Mouse (Mus musculus) stomach, embryonic 16.5 days (tissue): ENCODE data around the gene Ammecr1. TPM values are rescaled to one million over a fixed set of nuclear protein-coding genes. Genes with fewer than 3 reads are reported as not detected.

ENCODE experiments used
- ATAC-seq: fragments of 200-750 bp; cut with Nextera tagmentation; 2 replicates; pipeline ENCODE4 v1.8.0; 2017; ENCODE audit warnings: moderate number of reproducible peaks, moderate TSS enrichment; ENCODE audit not compliant: insufficient read depth, low FRiP score
- H3K27ac ChIP-seq: fragments of 300-500 bp; sonication (generic); 2 replicates; pipeline ENCODE4 v1.5.1; 2014; ENCODE audit warnings: low read length
- H3K27me3 ChIP-seq: fragments of 300-500 bp; sonication (generic); 2 replicates; pipeline ENCODE4 v1.6.1; 2014; ENCODE audit warnings: low read length, control low read depth, mixed read lengths; ENCODE audit not compliant: control insufficient read depth, insufficient read depth
- H3K36me3 ChIP-seq: fragments of 300-500 bp; sonication (generic); 2 replicates; pipeline ENCODE4 v1.6.1; 2014; ENCODE audit warnings: low read length; ENCODE audit not compliant: control insufficient read depth, insufficient read depth
- H3K4me1 ChIP-seq: fragments of 300-500 bp; sonication (generic); 2 replicates; pipeline ENCODE4 v1.6.1; 2014; ENCODE audit warnings: low read length, control low read depth, mixed read lengths; ENCODE audit not compliant: control insufficient read depth, insufficient read depth
- H3K4me2 ChIP-seq: fragments of 300-500 bp; sonication (generic); 2 replicates; pipeline ENCODE4 v1.6.1; 2014; ENCODE audit warnings: low read depth, low read length, mixed read lengths
- H3K4me3 ChIP-seq: fragments of 300-500 bp; sonication (generic); replicated peaks from 2 replicates; pipeline ENCODE4 v1.5.1; 2014; ENCODE audit warnings: mild to moderate bottlenecking, low read length
- H3K9ac ChIP-seq: fragments of 300-500 bp; sonication (generic); 2 replicates; pipeline ENCODE4 v1.6.1; 2014; ENCODE audit warnings: low read length
- H3K9me3 ChIP-seq: fragments of 300-500 bp; sonication (generic); replicated peaks from 2 replicates; pipeline ENCODE4 v1.6.1; 2016; ENCODE audit warnings: low read length, control low read depth; ENCODE audit not compliant: control insufficient read depth
- WGBS: fragments of 180-500 bp; shearing (Covaris S2); extraction: QIAGEN DNeasy Blood & Tissue Kit; methylation state at CpG from one replicate; pipeline ENCODE4 v1.1.7; 2014; 5-methylcytosine and 5-hydroxymethylcytosine counted together
- polyA plus RNA-seq: library from polyadenylated mRNA; unstranded; fragments of >200 nt; fragmentation: Nextera tagmentation; extraction: Ambion mirVana; gene quantifications from 2 replicates; pipeline ENCODE4 v1.2.1, GENCODE M21; 2015

Ammecr1 gene
- polyA plus RNA-seq = 9.4 and 9.8 TPM in 2 replicates

DNA sequence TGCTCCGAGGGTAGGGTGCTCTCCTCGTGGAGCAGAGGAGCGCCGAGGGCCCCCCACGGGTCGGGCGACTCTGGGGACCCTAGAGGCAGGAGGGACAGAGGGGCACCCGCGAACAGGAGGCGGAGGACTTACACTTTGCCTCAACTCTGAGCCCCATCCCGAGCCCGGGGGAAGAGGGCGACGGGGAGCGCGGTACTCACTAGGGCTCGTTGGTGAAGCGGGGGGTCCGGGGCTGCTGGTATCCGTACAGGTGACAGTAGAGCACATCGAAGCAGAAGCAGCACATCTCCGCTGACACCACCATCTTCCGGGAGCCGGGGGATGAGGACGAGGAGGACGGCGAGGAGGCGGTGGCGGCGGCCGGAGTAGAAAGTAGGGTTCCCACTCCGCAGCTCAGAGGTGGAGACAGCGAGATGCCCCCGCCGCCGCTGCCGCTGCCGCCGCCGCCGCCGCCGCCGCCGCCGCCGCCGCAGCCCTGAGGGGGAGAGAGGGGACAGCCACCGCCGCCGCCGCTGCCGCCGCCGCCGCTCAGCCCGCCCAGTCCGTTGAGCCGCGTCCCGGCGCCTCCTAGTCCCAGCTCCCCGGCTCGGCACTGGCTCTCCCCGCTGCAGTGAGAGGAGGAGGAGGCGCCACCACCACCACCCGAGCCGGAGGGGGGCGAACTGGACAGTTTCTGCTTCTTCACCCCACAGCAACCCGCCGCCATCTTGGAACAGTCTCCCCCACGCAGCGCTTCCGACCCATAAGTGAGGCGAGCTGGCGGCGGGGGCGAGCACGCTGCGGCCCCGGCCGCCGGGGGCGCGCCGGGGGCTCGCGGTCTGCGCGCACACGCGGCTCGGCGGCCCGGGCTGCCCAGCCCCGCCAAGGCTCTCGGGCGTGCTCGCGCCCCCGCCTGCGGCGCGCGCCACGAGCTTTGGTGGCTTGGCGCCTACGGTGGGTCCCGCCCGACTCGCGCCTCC is at the start of gene Ammecr1:
Gene Ammecr1 (minus strand): TSS at position 721 of the 959 bp plus-strand sequence.
- peak within 1 kb of the TSS; percentile 68 for H3K4me3 ChIP-seq
- ATAC-seq = peak; percentile 97
- H3K27me3 ChIP-seq = no peaks in the 10 kb centered on the region
- H3K4me1 ChIP-seq = no peaks in the 10 kb centered on the region
- peak within 1 kb of the TSS; percentile 83 for H3K9ac ChIP-seq
- WGBS = 10% methylated on average over 71 of the region's 112 CpGs
- peak within 1 kb of the TSS; percentile 82 for H3K27ac ChIP-seq
- no peaks in the 10 kb centered on the region for H3K36me3 ChIP-seq
- H3K9me3 ChIP-seq = no peaks in the 10 kb centered on the region
- H3K4me2 ChIP-seq = peak within 1 kb of the TSS; percentile 56

- Histone ChIP-seq H3K9me3 (no peaks in the 10 kb centered on the region), H3K36me3 (no peaks in the 10 kb centered on the region), H3K27me3 (no peaks in the 10 kb centered on the region; the same call in 1 of the 2 replicates), H3K27ac (no peak overlapping the region), H3K4me3 (no peak overlapping the region), H3K4me2 (no peak overlapping the region), H3K4me1 (no peaks in the 10 kb centered on the region), H3K9ac (no peak overlapping the region)
- 63% methylated on average over 3 of the region's 3 CpGs for WGBS
- no peak for ATAC-seq
Measured at GRCm38 (mm10) chrX:143014118-143014517, 47.6 kb upstream of the Ammecr1 start.

- no peak overlapping the region for H3K4me2 ChIP-seq
- no peaks in the 10 kb centered on the region; the same call in 1 of the 2 replicates for H3K27me3 ChIP-seq
- WGBS = 77% methylated on average over 3 of the region's 3 CpGs
- H3K27ac ChIP-seq = no peak overlapping the region
- H3K9me3 ChIP-seq = no peaks in the 10 kb centered on the region
- no peaks in the 10 kb centered on the region for H3K4me1 ChIP-seq
- no peak overlapping the region for H3K4me3 ChIP-seq
- no peak for ATAC-seq
- no peak overlapping the region for H3K9ac ChIP-seq
- no peaks in the 10 kb centered on the region for H3K36me3 ChIP-seq
Measured at GRCm38 (mm10) chrX:143012334-143012733, 45.8 kb upstream of the Ammecr1 start.

- ATAC-seq = no peak
- H3K27me3 ChIP-seq = no peaks in the 10 kb centered on the region; the same call in 1 of the 2 replicates
- no peaks in the 10 kb centered on the region for H3K36me3 ChIP-seq
- no peak overlapping the region for H3K27ac ChIP-seq
- no peak overlapping the region for H3K4me2 ChIP-seq
- no peak overlapping the region for H3K4me3 ChIP-seq
- no peaks in the 10 kb centered on the region for H3K9me3 ChIP-seq
- 75% methylated on average over 4 of the region's 4 CpGs for WGBS
- H3K4me1 ChIP-seq = no peaks in the 10 kb centered on the region
- H3K9ac ChIP-seq = no peak overlapping the region
Measured at GRCm38 (mm10) chrX:143011865-143012264, 45.3 kb upstream of the Ammecr1 start.

DNA sequence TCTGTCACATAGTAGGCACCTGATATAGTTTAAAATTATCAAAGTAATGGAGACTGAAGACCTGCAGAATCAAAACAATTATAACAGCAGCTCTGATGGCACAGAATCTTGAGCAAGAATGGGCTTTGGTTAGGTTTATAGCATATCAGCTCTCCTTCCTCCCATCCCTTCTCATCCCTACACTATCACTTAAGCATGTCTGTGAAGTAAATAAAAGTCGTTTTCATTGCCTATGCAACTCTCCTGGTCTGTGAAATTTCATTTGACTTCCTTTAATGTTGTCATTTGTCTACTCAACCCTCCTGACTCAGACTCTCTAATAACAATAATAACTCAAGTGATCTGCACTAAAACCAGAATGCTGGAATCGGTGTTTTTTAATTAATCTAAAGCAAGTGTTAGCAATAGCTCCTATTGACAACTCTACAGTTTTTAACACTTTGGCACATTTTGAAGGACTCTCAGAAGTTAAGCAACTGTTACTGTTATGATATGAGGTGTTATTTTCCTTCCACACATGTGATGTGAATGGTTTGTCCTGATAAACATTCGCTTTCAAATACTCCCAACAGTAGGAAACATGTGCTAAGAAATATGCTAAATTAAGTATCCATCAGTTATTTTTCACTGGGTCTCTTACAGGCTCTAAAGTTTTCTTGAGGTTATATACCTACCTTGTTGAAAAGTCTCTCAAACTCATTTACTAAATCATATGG is 37.8 kb upstream of the Ammecr1 start:
- H3K27me3 ChIP-seq = no peaks in the 10 kb centered on the region; the same call in 1 of the 2 replicates
- H3K9ac ChIP-seq = no peak overlapping the region
- no peaks in the 10 kb centered on the region for H3K9me3 ChIP-seq
- H3K4me3 ChIP-seq = no peak overlapping the region
- no peaks in the 10 kb centered on the region for H3K4me1 ChIP-seq
- H3K4me2 ChIP-seq = no peak overlapping the region
- no peak overlapping the region for H3K27ac ChIP-seq
- H3K36me3 ChIP-seq = no peaks in the 10 kb centered on the region
- WGBS = 76% methylated on average over 3 of the region's 3 CpGs
- no peak for ATAC-seq

DNA sequence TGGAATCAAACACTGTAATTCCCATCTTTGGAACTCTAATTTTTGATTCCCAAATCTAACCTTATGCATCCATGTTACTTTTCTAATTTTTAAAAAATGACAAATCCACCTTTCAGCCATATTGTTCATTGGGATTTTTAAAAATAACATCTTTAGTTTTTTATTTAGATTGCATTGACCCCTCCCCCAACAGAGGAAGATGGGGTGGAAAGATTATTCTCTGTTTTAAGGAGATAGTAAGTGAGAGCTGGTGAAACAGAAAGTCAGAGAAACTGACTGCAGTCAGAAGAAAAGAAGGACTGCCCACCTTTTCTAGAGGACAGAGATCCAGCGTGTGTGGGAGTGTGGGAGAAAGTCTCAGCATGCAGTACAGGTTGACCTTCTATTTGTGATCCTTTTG is 30.7 kb upstream of the Ammecr1 start:
- H3K27ac ChIP-seq = no peak overlapping the region
- H3K9me3 ChIP-seq = no peaks in the 10 kb centered on the region
- no peaks in the 10 kb centered on the region for H3K4me1 ChIP-seq
- WGBS = 73% methylated on average over 1 of the region's 1 CpGs
- H3K27me3 ChIP-seq = no peaks in the 10 kb centered on the region; the same call in none of the 2 replicates
- H3K4me2 ChIP-seq = no peak overlapping the region
- no peak overlapping the region for H3K4me3 ChIP-seq
- ATAC-seq = no peak
- H3K36me3 ChIP-seq = no peaks in the 10 kb centered on the region
- no peak overlapping the region for H3K9ac ChIP-seq

- no peaks in the 10 kb centered on the region for H3K36me3 ChIP-seq
- no peak for ATAC-seq
- no peaks in the 10 kb centered on the region; the same call in 1 of the 2 replicates for H3K27me3 ChIP-seq
- H3K4me3 ChIP-seq = no peak overlapping the region
- no peaks in the 10 kb centered on the region for H3K4me1 ChIP-seq
- no peak overlapping the region for H3K9ac ChIP-seq
- H3K9me3 ChIP-seq = no peaks in the 10 kb centered on the region
- no peak overlapping the region for H3K27ac ChIP-seq
- 53% methylated on average over 2 of the region's 2 CpGs for WGBS
- no peak overlapping the region for H3K4me2 ChIP-seq
Measured at GRCm38 (mm10) chrX:142994514-142994913, 28.0 kb upstream of the Ammecr1 start.

DNA sequence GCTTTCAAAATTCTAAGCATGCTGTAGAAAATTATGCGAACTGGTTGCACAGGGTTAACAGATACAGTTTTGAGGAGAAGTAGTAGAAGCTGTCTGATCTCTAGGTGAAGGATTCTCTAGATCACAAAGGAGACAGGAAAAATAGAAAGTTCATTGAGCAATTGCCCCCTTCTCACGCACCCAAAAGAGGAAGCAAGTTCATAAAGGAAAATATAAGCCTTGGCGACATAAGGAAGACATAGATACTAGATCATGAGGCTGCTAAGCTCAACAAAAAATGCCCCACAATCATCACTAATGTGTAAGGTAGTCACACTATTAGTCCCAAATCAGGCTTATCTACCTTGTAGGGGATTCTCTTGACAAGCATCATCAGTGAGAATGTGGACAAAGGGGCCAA is 17.6 kb upstream of the Ammecr1 start:
- H3K9me3 ChIP-seq = no peaks in the 10 kb centered on the region
- no peak overlapping the region for H3K27ac ChIP-seq
- no peaks in the 10 kb centered on the region; the same call in 1 of the 2 replicates for H3K27me3 ChIP-seq
- no peak overlapping the region for H3K9ac ChIP-seq
- H3K4me2 ChIP-seq = no peak overlapping the region
- no peak for ATAC-seq
- no peak overlapping the region for H3K4me3 ChIP-seq
- H3K36me3 ChIP-seq = no peaks in the 10 kb centered on the region
- no peaks in the 10 kb centered on the region for H3K4me1 ChIP-seq
- 86% methylated on average over 3 of the region's 3 CpGs for WGBS

DNA sequence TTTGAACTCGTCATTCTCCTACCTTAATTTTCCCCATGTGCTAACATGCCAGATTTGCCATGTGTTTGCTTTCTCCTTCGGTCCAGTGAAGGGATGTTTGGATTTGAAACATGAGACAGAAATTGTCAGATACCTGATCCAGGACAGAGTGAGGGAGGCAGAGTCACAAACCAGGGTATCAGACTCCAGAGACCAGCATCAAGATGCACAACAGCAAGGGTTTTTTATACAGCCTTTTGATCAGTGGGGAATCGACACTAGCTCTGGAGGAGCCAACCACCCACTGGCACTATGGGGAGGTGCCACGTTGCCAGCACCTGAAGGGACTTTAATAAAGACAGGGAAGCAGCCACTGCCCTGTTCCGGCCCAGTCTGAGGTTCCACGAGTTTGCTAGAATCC is 17.1 kb upstream of the Ammecr1 start:
- WGBS = 64% methylated on average over 6 of the region's 6 CpGs
- no peaks in the 10 kb centered on the region for H3K9me3 ChIP-seq
- H3K9ac ChIP-seq = no peak overlapping the region
- no peak overlapping the region for H3K4me2 ChIP-seq
- no peak overlapping the region for H3K4me3 ChIP-seq
- no peak for ATAC-seq
- no peak overlapping the region for H3K27ac ChIP-seq
- H3K4me1 ChIP-seq = no peaks in the 10 kb centered on the region
- no peaks in the 10 kb centered on the region for H3K36me3 ChIP-seq
- H3K27me3 ChIP-seq = no peaks in the 10 kb centered on the region; the same call in 1 of the 2 replicates
